Mouse (Mus musculus) hindbrain, embryonic 14.5 days (tissue): ENCODE measurements at regions not wholly inside any gene's neighbourhood (a gene's known extent, or its start where the extent isn't known, plus 50 kb on each side); places are given as distances from the start of the nearest gene placed in this dataset.
A peak's percentile ranks its signal among the peaks of the same experiment; 100 is the strongest.

ENCODE experiments used
- ATAC-seq: fragments of 200-750 bp; cut with Nextera tagmentation; 2 replicates; pipeline ENCODE4 v1.8.0; 2017; ENCODE audit warnings: moderate number of reproducible peaks, mild to moderate bottlenecking, moderate TSS enrichment, moderate library complexity; ENCODE audit not compliant: low FRiP score
- DNase-seq: peaks from one replicate; pipeline ENCODE4 v3.0.0-alpha.2; 2015; ENCODE audit warnings: low spot score
- H3K27ac ChIP-seq: fragments of 300-500 bp; sonication (generic); 2 replicates; pipeline ENCODE4 v1.5.1; 2014; ENCODE audit warnings: mild to moderate bottlenecking, moderate library complexity
- H3K27me3 ChIP-seq: fragments of 300-500 bp; sonication (generic); 2 replicates; pipeline ENCODE4 v1.6.1; 2014; ENCODE audit warnings: mild to moderate bottlenecking, low read length, mixed read lengths; ENCODE audit not compliant: control insufficient read depth, insufficient read depth
- H3K36me3 ChIP-seq: fragments of 300-500 bp; sonication (generic); replicated peaks from 2 replicates; pipeline ENCODE4 v1.6.1; 2014; ENCODE audit not compliant: control insufficient read depth, insufficient read depth
- H3K4me1 ChIP-seq: fragments of 300-500 bp; sonication (generic); replicated peaks from 2 replicates; pipeline ENCODE4 v1.6.1; 2014; ENCODE audit warnings: antibody characterized with exemption, low read length, mixed read lengths; ENCODE audit not compliant: control insufficient read depth, insufficient read depth
- H3K4me2 ChIP-seq: fragments of 300-500 bp; sonication (generic); replicated peaks from 2 replicates; pipeline ENCODE4 v1.6.1; 2014; ENCODE audit warnings: mild to moderate bottlenecking, moderate library complexity
- H3K4me3 ChIP-seq: fragments of 300-500 bp; sonication (generic); replicated peaks from 2 replicates; pipeline ENCODE4 v1.5.1; 2014; ENCODE audit warnings: mild to moderate bottlenecking, low read length
- H3K9ac ChIP-seq: fragments of 300-500 bp; sonication (generic); 2 replicates; pipeline ENCODE4 v1.6.1; 2014
- H3K9me3 ChIP-seq: fragments of 300-500 bp; sonication (generic); 2 replicates; pipeline ENCODE4 v1.6.1; 2016; ENCODE audit warnings: low read length; ENCODE audit not compliant: control insufficient read depth
- WGBS: fragments of 180-500 bp; shearing (Covaris S2); extraction: QIAGEN DNeasy Blood & Tissue Kit; methylation state at CpG from one replicate; pipeline ENCODE4 v1.1.7; 2014; 5-methylcytosine and 5-hydroxymethylcytosine counted together

- ATAC-seq: no peak
- H3K4me3 ChIP-seq: no peak overlapping the region
- no peaks in the 10 kb centered on the region for H3K4me1 ChIP-seq
- H3K27ac ChIP-seq: no peak overlapping the region
- H3K27me3 ChIP-seq: no peaks in the 10 kb centered on the region
- no peak overlapping the region for H3K4me2 ChIP-seq
- H3K9ac ChIP-seq: no peak overlapping the region
- WGBS: 80% methylated on average over 7 of the region's 7 CpGs
- H3K36me3 ChIP-seq: no peaks in the 10 kb centered on the region
- no peaks in the 10 kb centered on the region for H3K9me3 ChIP-seq
- DNase-seq: no peak
Measured at GRCm38 (mm10) chrX:51294797-51295506, 88.6 kb upstream of the Mbnl3 start.

GRCm38 (mm10) chrX:51292310-51292709 lies 86.0 kb upstream of the Mbnl3 start:
- Histone ChIP-seq H3K9me3 (no peaks in the 10 kb centered on the region), H3K27me3 (no peaks in the 10 kb centered on the region), H3K27ac (no peak overlapping the region), H3K9ac (no peak overlapping the region), H3K4me1 (no peaks in the 10 kb centered on the region), H3K4me2 (no peak overlapping the region), H3K4me3 (no peak overlapping the region), H3K36me3 (no peaks in the 10 kb centered on the region)
- 89% methylated on average over 5 of the region's 5 CpGs for WGBS
- ATAC-seq (no peak), DNase-seq (no peak)

- Histone ChIP-seq H3K4me2 (no peak overlapping the region), H3K27me3 (no peaks in the 10 kb centered on the region), H3K4me3 (no peak overlapping the region), H3K9me3 (no peaks in the 10 kb centered on the region), H3K36me3 (no peaks in the 10 kb centered on the region), H3K9ac (no peak overlapping the region), H3K27ac (no peak overlapping the region), H3K4me1 (no peaks in the 10 kb centered on the region)
- ATAC-seq (0 out of 2 replicates have a peak, but pooled peaks have one; percentile 6), DNase-seq (peak; percentile 24)
Measured at GRCm38 (mm10) chrX:51278270-51278669, 71.9 kb upstream of the Mbnl3 start.

GRCm38 (mm10) chrX:51264746-51265145 lies 58.4 kb upstream of the Mbnl3 start:
- Histone ChIP-seq H3K4me2 (no peak overlapping the region), H3K27ac (no peak overlapping the region), H3K4me1 (no peaks in the 10 kb centered on the region), H3K36me3 (no peaks in the 10 kb centered on the region), H3K9me3 (no peaks in the 10 kb centered on the region), H3K4me3 (no peak overlapping the region), H3K9ac (no peak overlapping the region), H3K27me3 (no peaks in the 10 kb centered on the region)
- peak; percentile 69; the same call in 1 of the 2 replicates for ATAC-seq
- no peak for DNase-seq
